Mouse (Mus musculus) stomach, adult 2 months (tissue): Measurements from ENCODE around the gene Ralgapa2. TPM values are rescaled to one million over a fixed set of nuclear protein-coding genes. Genes with fewer than 3 reads are reported as not detected.

ENCODE experiments used
- polyA plus RNA-seq: library from polyadenylated mRNA; depleted of rRNA; stranded (reverse); fragments of >200 nt; gene quantifications from 2 replicates; pipeline ENCODE4 v1.2.3, GENCODE M21; 2012; rRNA removed

Gene Ralgapa2
- polyA plus RNA-seq, result 9.7 and 12.2 TPM in 2 replicates

GRCm38 (mm10) chr2:146511911-146512580 lies at the start of gene Ralgapa2:
TSS of gene Ralgapa2 (minus strand) at chr2:146512344.

GRCm38 (mm10) chr2:146221076-146221928 lies 290.8 kb downstream of the Ralgapa2 start, which contains the start of gene Insm1:
TSS of gene Insm1 (plus strand) at chr2:146221921.

